Mouse (Mus musculus) hindbrain, embryonic 16.5 days (tissue): ENCODE measurements at regions not wholly inside any gene's neighbourhood (a gene's known extent, or its start where the extent isn't known, plus 50 kb on each side); places are given as distances from the start of the nearest gene placed in this dataset.

Experiments
- ATAC-seq: fragments of 200-750 bp; cut with Nextera tagmentation; 2 replicates; pipeline ENCODE4 v1.8.0; 2017; ENCODE audit warnings: moderate TSS enrichment, moderate library complexity
- H3K27ac ChIP-seq: fragments of 300-500 bp; sonication (generic); 2 replicates; pipeline ENCODE4 v1.5.1; 2014; ENCODE audit warnings: low read depth, mild to moderate bottlenecking, control low read depth, low read length, moderate library complexity
- H3K27me3 ChIP-seq: fragments of 300-500 bp; sonication (generic); replicated peaks from 2 replicates; pipeline ENCODE4 v1.6.1; 2014; ENCODE audit warnings: low read length; ENCODE audit not compliant: control insufficient read depth, insufficient read depth
- H3K36me3 ChIP-seq: fragments of 300-500 bp; sonication (generic); 2 replicates; pipeline ENCODE4 v1.6.1; 2014; ENCODE audit warnings: mild to moderate bottlenecking, low read length, moderate library complexity, mixed read lengths; ENCODE audit not compliant: control insufficient read depth, insufficient read depth
- H3K4me1 ChIP-seq: fragments of 300-500 bp; sonication (generic); 2 replicates; pipeline ENCODE4 v1.6.1; 2014; ENCODE audit warnings: low read depth, low read length; ENCODE audit not compliant: control insufficient read depth, insufficient read depth
- H3K4me2 ChIP-seq: fragments of 300-500 bp; sonication (generic); 2 replicates; pipeline ENCODE4 v1.6.1; 2014; ENCODE audit warnings: mild to moderate bottlenecking, low read length, control low read depth, moderate library complexity
- H3K4me3 ChIP-seq: fragments of 300-500 bp; sonication (generic); 2 replicates; pipeline ENCODE4 v1.5.1; 2014; ENCODE audit warnings: mild to moderate bottlenecking, low read length, control low read depth, moderate library complexity
- H3K9ac ChIP-seq: fragments of 300-500 bp; sonication (generic); 2 replicates; pipeline ENCODE4 v1.6.1; 2014; ENCODE audit warnings: low read depth, mild to moderate bottlenecking, control low read depth, low read length, moderate library complexity
- H3K9me3 ChIP-seq: fragments of 300-500 bp; sonication (generic); 2 replicates; pipeline ENCODE4 v1.6.1; 2014; ENCODE audit warnings: mild to moderate bottlenecking, low read length, moderate library complexity; ENCODE audit not compliant: control insufficient read depth
- WGBS: fragments of 180-500 bp; shearing (Covaris S2); extraction: QIAGEN DNeasy Blood & Tissue Kit; methylation state at CpG from one replicate; pipeline ENCODE4 v1.1.7; 2014; 5-methylcytosine and 5-hydroxymethylcytosine counted together

- no peaks in the 10 kb centered on the region for H3K4me1 ChIP-seq
- ATAC-seq = no peak
- no peaks in the 10 kb centered on the region for H3K9me3 ChIP-seq
- 46% methylated on average over 1 of the region's 1 CpGs for WGBS
- H3K9ac ChIP-seq = no peak overlapping the region
- no peaks in the 10 kb centered on the region for H3K27me3 ChIP-seq
- no peak overlapping the region for H3K27ac ChIP-seq
- no peak overlapping the region for H3K4me3 ChIP-seq
- H3K4me2 ChIP-seq = no peak overlapping the region
- no peaks in the 10 kb centered on the region for H3K36me3 ChIP-seq
These were observed 267.7 kb upstream of the 1700008P02Rik start for GRCm38 (mm10) chr3:6887936-6888335.

GRCm38 (mm10) chr3:6887053-6887700 is 266.9 kb upstream of the 1700008P02Rik start:
- Histone ChIP-seq H3K9ac (no peak overlapping the region), H3K4me1 (no peaks in the 10 kb centered on the region), H3K9me3 (no peaks in the 10 kb centered on the region), H3K4me2 (no peak overlapping the region), H3K27me3 (no peaks in the 10 kb centered on the region), H3K27ac (no peak overlapping the region), H3K36me3 (no peaks in the 10 kb centered on the region), H3K4me3 (no peak overlapping the region)
- ATAC-seq = peak; percentile 78
- WGBS = 43% methylated on average over 7 of the region's 7 CpGs

GRCm38 (mm10) chr3:6886200-6887052 is 266.2 kb upstream of the 1700008P02Rik start:
- H3K9ac ChIP-seq = no peak overlapping the region
- 52% methylated on average over 4 of the region's 4 CpGs for WGBS
- peak; percentile 92 for ATAC-seq
- no peak overlapping the region for H3K27ac ChIP-seq
- no peak overlapping the region for H3K4me3 ChIP-seq
- no peaks in the 10 kb centered on the region for H3K36me3 ChIP-seq
- H3K27me3 ChIP-seq = no peaks in the 10 kb centered on the region
- no peaks in the 10 kb centered on the region for H3K4me1 ChIP-seq
- no peaks in the 10 kb centered on the region for H3K9me3 ChIP-seq
- H3K4me2 ChIP-seq = no peak overlapping the region

GRCm38 (mm10) chr3:6883401-6883800 is 263.2 kb upstream of the 1700008P02Rik start:
- ATAC-seq = no peak
- Histone ChIP-seq H3K27me3 (no peaks in the 10 kb centered on the region), H3K4me2 (no peak overlapping the region), H3K4me1 (no peaks in the 10 kb centered on the region), H3K27ac (no peak overlapping the region), H3K9me3 (no peaks in the 10 kb centered on the region), H3K36me3 (no peaks in the 10 kb centered on the region), H3K4me3 (no peak overlapping the region), H3K9ac (no peak overlapping the region)
- 67% methylated on average over 1 of the region's 1 CpGs for WGBS

- Histone ChIP-seq H3K9me3 (no peaks in the 10 kb centered on the region), H3K9ac (no peak overlapping the region), H3K4me1 (no peaks in the 10 kb centered on the region), H3K4me3 (no peak overlapping the region), H3K36me3 (no peaks in the 10 kb centered on the region), H3K4me2 (no peak overlapping the region), H3K27ac (no peak overlapping the region), H3K27me3 (no peaks in the 10 kb centered on the region)
- WGBS = 68% methylated on average over 5 of the region's 5 CpGs
- no peak for ATAC-seq
These were observed 256.0 kb upstream of the 1700008P02Rik start for GRCm38 (mm10) chr3:6876265-6876664.

- Histone ChIP-seq H3K4me2 (no peak overlapping the region), H3K4me1 (no peaks in the 10 kb centered on the region), H3K27ac (no peak overlapping the region), H3K9ac (no peak overlapping the region), H3K27me3 (no peaks in the 10 kb centered on the region), H3K9me3 (no peaks in the 10 kb centered on the region), H3K36me3 (no peaks in the 10 kb centered on the region), H3K4me3 (no peak overlapping the region)
- 64% methylated on average over 3 of the region's 3 CpGs for WGBS
- no peak for ATAC-seq
These were observed 251.9 kb upstream of the 1700008P02Rik start for GRCm38 (mm10) chr3:6872170-6872569.

- Histone ChIP-seq H3K4me2 (no peak overlapping the region), H3K27ac (no peak overlapping the region), H3K4me1 (no peaks in the 10 kb centered on the region), H3K27me3 (no peaks in the 10 kb centered on the region), H3K9ac (no peak overlapping the region), H3K36me3 (no peaks in the 10 kb centered on the region), H3K4me3 (no peak overlapping the region), H3K9me3 (no peaks in the 10 kb centered on the region)
- ATAC-seq = no peak
- 82% methylated on average over 2 of the region's 2 CpGs for WGBS
These were observed 251.5 kb upstream of the 1700008P02Rik start for GRCm38 (mm10) chr3:6871752-6872151.

- H3K27ac ChIP-seq = no peak overlapping the region
- no peak for ATAC-seq
These were observed 245.9 kb upstream of the 1700008P02Rik start for GRCm38 (mm10) chr3:6866148-6866483.

GRCm38 (mm10) chr3:6865462-6866147 is 245.4 kb upstream of the 1700008P02Rik start:
- H3K9ac ChIP-seq = no peak overlapping the region
- H3K4me2 ChIP-seq = no peak overlapping the region
- no peaks in the 10 kb centered on the region for H3K27me3 ChIP-seq
- H3K4me1 ChIP-seq = no peaks in the 10 kb centered on the region
- peak; percentile 97 for ATAC-seq
- H3K4me3 ChIP-seq = no peak overlapping the region
- H3K9me3 ChIP-seq = no peaks in the 10 kb centered on the region; the same call in 1 of the 2 replicates
- 49% methylated on average over 3 of the region's 3 CpGs for WGBS
- no peak overlapping the region for H3K27ac ChIP-seq
- no peaks in the 10 kb centered on the region for H3K36me3 ChIP-seq

More at GRCm38 (mm10) chr3:6866148-6866483, 245.9 kb upstream of the 1700008P02Rik start:
- no peaks in the 10 kb centered on the region for H3K36me3 ChIP-seq
- H3K9me3 ChIP-seq = no peaks in the 10 kb centered on the region; the same call in 1 of the 2 replicates
- H3K4me3 ChIP-seq = no peak overlapping the region
- H3K4me2 ChIP-seq = no peak overlapping the region
- H3K4me1 ChIP-seq = no peaks in the 10 kb centered on the region
- H3K27me3 ChIP-seq = no peaks in the 10 kb centered on the region
- no peak overlapping the region for H3K9ac ChIP-seq
